Mouse (Mus musculus) liver, embryonic 15.5 days (tissue): ENCODE measurements around the gene Chrnb4. TPM values are rescaled to one million over a fixed set of nuclear protein-coding genes. Genes with fewer than 3 reads are reported as not detected.

ENCODE experiments used
- ATAC-seq: fragments of 200-750 bp; cut with Nextera tagmentation; 2 replicates; pipeline ENCODE4 v1.8.0; 2017; ENCODE audit warnings: moderate number of reproducible peaks, mild to moderate bottlenecking, moderate library complexity; ENCODE audit not compliant: insufficient read depth
- H3K27ac ChIP-seq: fragments of 300-500 bp; sonication (generic); replicated peaks from 2 replicates; pipeline ENCODE4 v1.5.1; 2015; ENCODE audit warnings: mild to moderate bottlenecking, inconsistent platforms
- H3K27me3 ChIP-seq: fragments of 300-500 bp; sonication (generic); 2 replicates; pipeline ENCODE4 v1.6.1; 2015; ENCODE audit warnings: mild to moderate bottlenecking, inconsistent platforms
- H3K36me3 ChIP-seq: fragments of 300-500 bp; sonication (generic); replicated peaks from 2 replicates; pipeline ENCODE4 v1.6.1; 2015; ENCODE audit warnings: moderate library complexity, mild to moderate bottlenecking, inconsistent platforms
- H3K4me1 ChIP-seq: fragments of 300-500 bp; sonication (generic); replicated peaks from 2 replicates; pipeline ENCODE4 v1.6.1; 2015; ENCODE audit warnings: inconsistent platforms
- H3K4me2 ChIP-seq: fragments of 300-500 bp; sonication (generic); 2 replicates; pipeline ENCODE4 v1.6.1; 2015; ENCODE audit warnings: moderate library complexity, mild to moderate bottlenecking, inconsistent platforms
- H3K4me3 ChIP-seq: fragments of 300-500 bp; sonication (generic); replicated peaks from 2 replicates; pipeline ENCODE4 v1.5.1; 2015; ENCODE audit warnings: mild to moderate bottlenecking, inconsistent platforms
- H3K9ac ChIP-seq: fragments of 300-500 bp; sonication (generic); 2 replicates; pipeline ENCODE4 v1.6.1; 2015; ENCODE audit warnings: moderate library complexity, mild to moderate bottlenecking, inconsistent platforms
- H3K9me3 ChIP-seq: fragments of 300-500 bp; sonication (generic); replicated peaks from 2 replicates; pipeline ENCODE4 v1.6.1; 2016; ENCODE audit warnings: inconsistent platforms
- WGBS: fragments of 180-500 bp; shearing (Covaris S2); methylation state at CpG from one replicate; pipeline ENCODE4 v1.1.7; 2015; ENCODE audit warnings: mixed read lengths; ENCODE audit not compliant: insufficient replicate concordance; 5-methylcytosine and 5-hydroxymethylcytosine counted together
- polyA plus RNA-seq: library from polyadenylated mRNA; unstranded; fragments of >200 nt; fragmentation: Nextera tagmentation; extraction: Ambion mirVana; gene quantifications from 2 replicates; pipeline ENCODE4 v1.2.1, GENCODE M21; 2015

The Chrnb4 gene
- polyA plus RNA-seq, 1 experiment from 2014 or later, result not detected

- H3K27ac ChIP-seq, result no peak overlapping the region
- H3K36me3 ChIP-seq, result no peaks in the 10 kb centered on the region
- WGBS, result under 1% methylated on average over 3 of the region's 3 CpGs
- H3K9ac ChIP-seq, result no peak overlapping the region
- no peak for ATAC-seq
- H3K4me3 ChIP-seq, result no peak overlapping the region
- H3K27me3 ChIP-seq, result peaks cover 23% of the 10 kb centered on the region
- H3K4me2 ChIP-seq, result no peak overlapping the region
- H3K9me3 ChIP-seq, result no peaks in the 10 kb centered on the region
- no peaks in the 10 kb centered on the region for H3K4me1 ChIP-seq
Observed at GRCm38 (mm10) chr9:55046764-55047163, 1.8 kb downstream of the Chrnb4 start.

- no peak overlapping the region for H3K27ac ChIP-seq
- H3K36me3 ChIP-seq, result no peaks in the 10 kb centered on the region
- no peak overlapping the region for H3K9ac ChIP-seq
- no peak overlapping the region for H3K4me2 ChIP-seq
- no peaks in the 10 kb centered on the region for H3K4me1 ChIP-seq
- no peak for ATAC-seq
- H3K4me3 ChIP-seq, result no peak overlapping the region
- peaks cover 23% of the 10 kb centered on the region for H3K27me3 ChIP-seq
- no peaks in the 10 kb centered on the region for H3K9me3 ChIP-seq
- WGBS, result 55% methylated on average over 2 of the region's 2 CpGs
Observed at GRCm38 (mm10) chr9:55045001-55045400, 3.6 kb downstream of the Chrnb4 start.

DNA sequence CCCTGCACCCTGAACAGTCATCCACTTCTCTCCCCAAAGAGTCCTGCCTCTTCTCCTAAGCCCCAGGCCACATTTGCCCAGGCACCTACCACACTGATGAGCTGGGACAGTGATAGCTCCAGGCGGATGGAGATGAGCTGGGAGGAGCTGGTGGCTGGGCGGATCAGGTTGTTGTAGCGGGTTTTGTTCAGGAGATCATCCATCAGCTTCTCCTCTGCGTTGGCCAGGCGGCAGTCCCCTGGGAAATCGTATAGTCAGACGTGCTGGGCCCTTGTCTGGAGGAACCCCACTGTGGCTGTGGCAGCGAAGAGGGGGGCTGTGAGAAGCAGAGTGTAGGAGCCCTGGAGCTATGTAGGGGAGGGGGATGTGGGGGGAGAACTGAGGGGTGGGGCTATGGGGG is 4.9 kb downstream of the Chrnb4 start:
- no peaks in the 10 kb centered on the region for H3K9me3 ChIP-seq
- H3K27ac ChIP-seq, result no peak overlapping the region
- H3K27me3 ChIP-seq, result peaks cover 17% of the 10 kb centered on the region
- no peak overlapping the region for H3K4me2 ChIP-seq
- H3K4me3 ChIP-seq, result no peak overlapping the region
- no peak overlapping the region for H3K9ac ChIP-seq
- 40% methylated on average over 8 of the region's 8 CpGs for WGBS
- ATAC-seq, result no peak
- H3K4me1 ChIP-seq, result no peaks in the 10 kb centered on the region
- H3K36me3 ChIP-seq, result no peaks in the 10 kb centered on the region

GRCm38 (mm10) chr9:55041389-55041788 is 7.2 kb downstream of the Chrnb4 start:
- H3K27ac ChIP-seq, result no peak overlapping the region
- H3K9ac ChIP-seq, result no peak overlapping the region
- no peaks in the 10 kb centered on the region for H3K4me1 ChIP-seq
- ATAC-seq, result no peak
- no peaks in the 10 kb centered on the region for H3K27me3 ChIP-seq
- H3K4me2 ChIP-seq, result no peak overlapping the region
- no peak overlapping the region for H3K4me3 ChIP-seq
- H3K36me3 ChIP-seq, result no peaks in the 10 kb centered on the region
- H3K9me3 ChIP-seq, result no peaks in the 10 kb centered on the region
- 79% methylated on average over 2 of the region's 2 CpGs for WGBS

- Histone ChIP-seq H3K4me3 (no peak overlapping the region), H3K36me3 (no peaks in the 10 kb centered on the region), H3K4me1 (no peaks in the 10 kb centered on the region), H3K9me3 (no peaks in the 10 kb centered on the region), H3K4me2 (no peak overlapping the region), H3K27ac (no peak overlapping the region), H3K27me3 (no peaks in the 10 kb centered on the region), H3K9ac (no peak overlapping the region)
- 55% methylated on average over 5 of the region's 5 CpGs for WGBS
- no peak for ATAC-seq
Observed at GRCm38 (mm10) chr9:55039983-55040382, 8.6 kb downstream of the Chrnb4 start.

DNA sequence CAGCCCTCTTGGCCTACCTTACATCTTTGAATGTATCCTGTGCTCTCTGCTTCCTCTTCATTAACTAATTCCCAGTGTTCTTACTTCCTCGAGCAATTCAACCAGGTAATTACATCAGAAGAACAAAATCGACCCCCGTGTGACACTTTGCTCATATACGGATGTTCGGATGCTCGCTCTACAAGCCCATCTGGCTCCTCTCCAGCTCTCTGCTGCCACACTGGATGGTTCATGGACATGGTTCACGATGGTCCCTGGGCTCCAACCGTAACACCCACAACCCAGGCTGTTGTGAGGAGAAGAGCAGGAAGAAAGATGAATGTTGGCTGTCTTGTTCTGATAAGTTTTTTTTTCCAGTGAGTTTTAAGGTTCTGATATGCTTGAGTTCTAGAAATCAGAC is 9.6 kb downstream of the Chrnb4 start:
- no peak overlapping the region for H3K4me2 ChIP-seq
- ATAC-seq, result no peak
- no peaks in the 10 kb centered on the region for H3K36me3 ChIP-seq
- no peak overlapping the region for H3K9ac ChIP-seq
- 66% methylated on average over 8 of the region's 8 CpGs for WGBS
- no peaks in the 10 kb centered on the region for H3K4me1 ChIP-seq
- H3K4me3 ChIP-seq, result no peak overlapping the region
- H3K27me3 ChIP-seq, result no peaks in the 10 kb centered on the region
- no peak overlapping the region for H3K27ac ChIP-seq
- no peaks in the 10 kb centered on the region for H3K9me3 ChIP-seq

DNA sequence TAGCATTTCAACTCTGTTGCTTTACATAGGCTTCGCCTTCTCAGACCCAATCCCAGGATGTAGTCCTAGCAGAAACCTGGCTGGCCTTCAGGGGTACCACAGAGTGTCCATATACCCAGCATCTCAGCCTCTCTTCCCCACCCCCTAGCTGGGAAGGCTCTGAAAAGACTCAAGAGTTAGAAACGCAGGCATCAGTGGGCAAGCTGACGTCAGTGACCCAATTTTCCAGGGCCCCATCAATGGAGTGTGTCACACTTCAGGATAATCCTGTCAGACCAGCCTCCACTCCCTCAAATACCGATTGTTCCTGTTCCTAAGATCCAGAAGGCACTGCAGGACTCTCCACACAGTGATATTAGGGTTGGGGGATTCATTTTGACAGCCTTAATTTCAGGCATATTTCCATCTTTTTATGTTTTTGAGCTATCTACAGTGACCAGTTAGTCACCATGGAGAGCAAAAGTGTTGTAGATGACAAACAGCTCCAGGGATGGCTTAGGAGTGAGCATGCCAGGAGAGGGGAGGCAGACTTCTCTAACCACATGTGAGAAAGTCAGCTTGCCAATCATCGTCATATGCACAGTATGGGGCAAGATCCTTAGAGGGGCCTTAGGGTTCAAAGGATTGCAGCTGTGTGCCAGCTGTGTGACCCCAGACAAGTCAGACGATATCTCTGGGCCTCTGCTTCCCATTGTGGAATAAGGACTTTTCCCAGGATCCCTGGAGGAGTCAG is 17.0 kb downstream of the Chrnb4 start:
- Histone ChIP-seq H3K27me3 (peaks cover 31% of the 10 kb centered on the region), H3K9ac (no peak overlapping the region), H3K9me3 (no peaks in the 10 kb centered on the region), H3K4me1 (no peaks in the 10 kb centered on the region), H3K36me3 (no peaks in the 10 kb centered on the region), H3K27ac (no peak overlapping the region), H3K4me3 (no peak overlapping the region), H3K4me2 (no peak overlapping the region)
- no peak for ATAC-seq
- WGBS, result 48% methylated on average over 6 of the region's 6 CpGs

DNA sequence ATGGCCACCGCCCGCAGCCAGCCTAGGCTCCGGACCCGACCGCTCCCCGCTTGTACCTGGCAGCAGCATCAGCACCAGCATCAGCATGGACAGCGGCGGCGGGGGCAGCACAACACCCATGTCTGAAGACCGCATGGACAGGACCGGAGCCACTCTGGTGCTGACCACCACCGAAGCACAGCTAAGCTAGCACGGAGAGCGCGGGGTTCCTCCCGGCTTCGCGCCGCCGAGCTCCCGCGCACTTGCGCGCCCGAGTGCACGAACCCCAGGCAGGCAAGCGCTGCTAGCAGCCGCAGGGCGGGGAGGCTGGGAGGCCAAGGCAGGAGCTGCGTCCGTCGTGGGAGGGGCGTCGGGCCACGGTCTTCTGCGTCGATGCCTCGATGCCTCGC is 22.3 kb downstream of the Chrnb4 start, which contains the start of gene Chrna3:
Gene Chrna3, minus strand, starts transcription at position 288 of the 389 bp plus-strand sequence.
- no peak within 1 kb of the TSS for H3K4me2 ChIP-seq
- H3K4me1 ChIP-seq, result peaks cover 4% of the 10 kb centered on the region; the same call in 1 of the 2 replicates
- H3K9me3 ChIP-seq, result no peaks in the 10 kb centered on the region
- WGBS, result 3% methylated on average over 39 of the region's 39 CpGs
- H3K27me3 ChIP-seq, result peaks cover 59% of the 10 kb centered on the region
- H3K27ac ChIP-seq, result no peak within 1 kb of the TSS
- no peaks in the 10 kb centered on the region for H3K36me3 ChIP-seq
- ATAC-seq, result no peak
- H3K9ac ChIP-seq, result no peak within 1 kb of the TSS
- no peak within 1 kb of the TSS for H3K4me3 ChIP-seq

DNA sequence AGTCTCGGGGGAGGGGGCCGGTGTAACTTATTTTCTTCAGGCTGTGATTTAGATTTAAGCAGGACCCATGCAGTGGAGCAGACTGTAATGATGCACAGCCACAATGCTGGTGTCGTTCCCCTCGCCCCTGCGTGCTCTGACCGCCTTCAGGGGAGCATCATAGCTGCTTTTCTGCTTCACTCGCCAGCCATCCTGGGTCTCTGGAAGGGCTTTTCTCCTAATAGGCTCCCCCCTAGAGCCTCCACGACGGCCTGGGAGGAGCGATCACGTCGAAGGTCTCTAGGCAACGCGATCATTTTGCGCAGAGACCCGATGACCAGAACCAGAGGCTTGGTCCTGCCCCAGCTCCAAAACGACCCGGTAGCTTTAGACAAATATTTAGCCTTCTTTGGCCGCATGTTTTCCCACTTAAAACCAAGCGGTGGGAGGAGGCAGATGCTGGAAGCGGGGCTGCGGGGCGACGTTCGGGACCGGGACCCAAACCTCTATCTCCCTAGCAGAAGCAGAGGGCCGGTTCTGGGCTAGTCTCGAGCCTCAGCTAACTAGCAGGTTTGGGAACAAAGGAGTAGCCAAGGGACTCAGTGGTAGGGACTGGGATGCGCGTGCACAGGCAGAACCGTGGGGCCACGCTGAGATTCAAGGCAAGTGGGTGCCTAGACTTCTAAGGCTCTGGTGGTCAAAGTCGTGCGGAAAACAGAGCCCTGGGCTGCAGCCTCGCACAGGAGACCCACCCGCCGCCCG is 22.9 kb downstream of the Chrnb4 start:
- Histone ChIP-seq H3K4me3 (no peak overlapping the region), H3K9ac (no peak overlapping the region)
- no peak for ATAC-seq

DNA sequence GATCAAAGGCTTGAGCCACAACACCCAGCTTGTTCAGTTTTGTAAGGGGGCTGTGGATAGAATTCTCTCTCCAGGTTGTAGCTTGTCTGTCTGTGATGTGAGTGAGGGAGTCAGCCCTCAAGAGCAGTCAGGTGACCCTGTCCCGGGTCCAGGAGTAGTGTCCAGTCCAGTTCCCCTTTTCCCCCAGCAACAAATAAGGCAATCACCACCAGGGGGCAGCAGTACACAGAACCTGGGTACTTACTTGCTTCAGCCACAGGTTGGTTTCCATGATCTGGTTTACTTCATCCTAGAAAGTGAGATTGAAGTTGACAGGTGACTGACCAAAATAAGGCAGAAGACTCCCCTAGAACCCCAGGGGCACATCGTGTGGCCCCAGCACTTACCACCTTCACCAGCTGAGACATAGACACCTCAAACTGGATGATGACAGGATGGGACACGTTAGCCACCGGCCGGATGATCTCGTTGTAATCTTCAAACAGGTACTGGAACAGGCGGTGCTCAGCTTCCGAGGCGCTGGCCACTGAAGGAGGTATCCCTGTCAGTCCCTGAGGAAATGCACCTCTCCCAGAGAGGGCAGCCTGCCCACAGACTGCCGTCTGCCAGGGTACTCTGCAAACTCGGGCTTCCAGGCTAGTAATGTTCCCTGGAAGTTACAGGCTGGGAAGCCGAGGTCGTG is 24.5 kb downstream of the Chrnb4 start:
- Histone ChIP-seq H3K4me2 (no peak overlapping the region), H3K27ac (no peak overlapping the region), H3K9ac (no peak overlapping the region), H3K36me3 (no peaks in the 10 kb centered on the region), H3K4me3 (no peak overlapping the region), H3K27me3 (peaks cover 49% of the 10 kb centered on the region), H3K4me1 (peaks cover 4% of the 10 kb centered on the region; the same call in 1 of the 2 replicates), H3K9me3 (no peaks in the 10 kb centered on the region)
- ATAC-seq, result no peak
- 26% methylated on average over 13 of the region's 13 CpGs for WGBS

More for the DNA sequence above, 22.9 kb downstream of the Chrnb4 start:
- Histone ChIP-seq H3K4me2 (no peak overlapping the region), H3K27ac (no peak overlapping the region), H3K36me3 (no peaks in the 10 kb centered on the region), H3K27me3 (peaks cover 56% of the 10 kb centered on the region), H3K4me1 (peaks cover 4% of the 10 kb centered on the region; the same call in 1 of the 2 replicates), H3K9me3 (no peaks in the 10 kb centered on the region)
- 15% methylated on average over 38 of the region's 38 CpGs for WGBS

DNA sequence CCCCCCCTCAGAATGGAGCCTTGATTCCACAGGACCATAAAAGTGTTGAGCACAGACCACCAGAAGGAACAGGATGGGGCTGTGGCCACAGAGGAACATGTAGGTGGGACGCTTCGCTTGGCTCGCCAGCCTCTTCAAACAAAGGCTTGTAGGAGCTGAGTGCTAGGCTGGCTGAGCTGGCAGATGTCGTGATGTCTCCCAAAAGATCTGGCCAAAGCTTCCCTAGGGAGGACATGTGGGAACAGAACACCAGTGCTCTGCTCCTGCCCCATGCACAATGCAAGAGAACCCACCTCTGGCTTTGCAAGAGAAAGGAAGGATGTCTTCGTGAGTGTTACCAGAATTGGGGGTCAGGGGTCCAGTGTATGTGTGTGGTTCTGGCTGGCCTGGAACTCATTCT is 25.3 kb downstream of the Chrnb4 start:
- 59% methylated on average over 5 of the region's 5 CpGs for WGBS
- Histone ChIP-seq H3K9ac (no peak overlapping the region), H3K9me3 (no peaks in the 10 kb centered on the region), H3K27ac (no peak overlapping the region), H3K36me3 (no peaks in the 10 kb centered on the region), H3K4me2 (no peak overlapping the region), H3K27me3 (peaks cover 49% of the 10 kb centered on the region), H3K4me3 (no peak overlapping the region), H3K4me1 (peaks cover 4% of the 10 kb centered on the region; the same call in 1 of the 2 replicates)
- no peak for ATAC-seq
